Mouse (Mus musculus) CH12.LX (cell line): ENCODE measurements around the gene Abt1.

Source experiments
- BHLHE40 ChIP-seq: IDR thresholded peaks from 2 replicates; pipeline ENCODE4 v1.6.1; 2011; ENCODE audit warnings: mild to moderate bottlenecking, low read depth, low read length, improper control_type of control experiment
- CTCF ChIP-seq, 2 experiments: IDR thresholded peaks in 1 of 2; conservative IDR thresholded peaks in 1 of 2; 2 replicates each; pipeline ENCODE4 v1.5.1; 2011 to 2012; ENCODE audit warnings: low read depth in 2 of 2, low read length in 2 of 2, improper control_type of control experiment in 1 of 2, inconsistent platforms in 1 of 2, mild to moderate bottlenecking in 1 of 2, moderate library complexity in 1 of 2
- EP300 ChIP-seq: IDR thresholded peaks from 2 replicates; pipeline ENCODE4 v1.6.1; 2011; ENCODE audit warnings: low read length, improper control_type of control experiment
- HCFC1 ChIP-seq: IDR thresholded peaks from 2 replicates; pipeline ENCODE4 v1.6.1; 2012; ENCODE audit warnings: low read depth, mild to moderate bottlenecking, inconsistent platforms, low read length, improper control_type of control experiment
- JUND ChIP-seq: conservative IDR thresholded peaks from 2 replicates; pipeline ENCODE4 v1.6.1; 2011; ENCODE audit warnings: low read depth, low read length, improper control_type of control experiment
- MAFK ChIP-seq: IDR thresholded peaks from 2 replicates; pipeline ENCODE4 v1.6.1; 2011; ENCODE audit warnings: low read length, improper control_type of control experiment; ENCODE audit not compliant: insufficient replicate concordance
- MXI1 ChIP-seq: IDR thresholded peaks from 2 replicates; pipeline ENCODE4 v1.6.1; 2011; ENCODE audit warnings: mild to moderate bottlenecking, low read depth, low read length, improper control_type of control experiment
- MYC ChIP-seq: IDR thresholded peaks from 2 replicates; pipeline ENCODE4 v1.6.1; 2011; ENCODE audit warnings: low read depth, mild to moderate bottlenecking, improper control_type of control experiment, low read length
- POLR2A ChIP-seq: IDR thresholded peaks from 2 replicates; pipeline ENCODE4 v1.6.1; 2011; ENCODE audit warnings: low read depth, mild to moderate bottlenecking, improper control_type of control experiment, low read length
- RAD21 ChIP-seq: IDR thresholded peaks from 2 replicates; pipeline ENCODE4 v1.6.1; 2011; ENCODE audit warnings: low read depth, mild to moderate bottlenecking, low read length, improper control_type of control experiment, moderate library complexity
- SMC3 ChIP-seq: IDR thresholded peaks from 2 replicates; pipeline ENCODE4 v1.6.1; 2011; ENCODE audit warnings: low read depth, low read length, improper control_type of control experiment
- TCF12 ChIP-seq: IDR thresholded peaks from 2 replicates; pipeline ENCODE4 v1.6.1; 2014; ENCODE audit warnings: low read depth, mild to moderate bottlenecking, inconsistent platforms, low read length, improper control_type of control experiment
- USF1 ChIP-seq: IDR thresholded peaks from 2 replicates; pipeline ENCODE4 v1.6.1; 2014; ENCODE audit warnings: low read depth, mild to moderate bottlenecking, inconsistent platforms, low read length, improper control_type of control experiment
- ZKSCAN1 ChIP-seq: IDR thresholded peaks from 2 replicates; pipeline ENCODE4 v1.6.1; 2012; ENCODE audit warnings: low read depth, inconsistent platforms, low read length, improper control_type of control experiment, borderline replicate concordance

GRCm38 (mm10) chr13:23422351-23422750, 1.3 kb downstream of the Abt1 start:
- TF ChIP-seq MAFK (no peak), CTCF (conservative IDR thresholded peaks at IDR 0.05 in 1 of 2, IDR thresholded peaks at IDR 0.05 in 1 of 2; ENCODE audit: low read depth in 2 of 2, low read length in 2 of 2) (no peak), ZKSCAN1 (no peak), RAD21 (no peak), BHLHE40 (no peak), MXI1 (no peak), POLR2A (no peak), EP300 (no peak), USF1 (no peak), TCF12 (no peak), SMC3 (no peak), JUND (no peak), HCFC1 (no peak), MYC (no peak)
